Mouse (Mus musculus) forebrain, embryonic 10.5 days (tissue): ENCODE data around the gene Ripply1. TPM values are rescaled to one million over a fixed set of nuclear protein-coding genes. Genes with fewer than 3 reads are reported as not detected.
A peak's percentile ranks its signal among the peaks of the same experiment; 100 is the strongest.

Source experiments
- DNase-seq: peaks from one replicate; pipeline ENCODE4 v3.0.0-alpha.2; 2017; ENCODE audit warnings: low spot score; ENCODE audit errors: extremely low spot score
- H3K27ac ChIP-seq: fragments of 300-500 bp; sonication (generic); 2 replicates; pipeline ENCODE4 v1.5.1; 2016; ENCODE audit warnings: mild to moderate bottlenecking
- H3K27me3 ChIP-seq: fragments of 300-500 bp; sonication (generic); 2 replicates; pipeline ENCODE4 v1.6.1; 2016; ENCODE audit warnings: mild to moderate bottlenecking; ENCODE audit not compliant: poor library complexity, severe bottlenecking
- H3K36me3 ChIP-seq: fragments of 300-500 bp; sonication (generic); replicated peaks from 2 replicates; pipeline ENCODE4 v1.6.1; 2016; ENCODE audit warnings: mild to moderate bottlenecking, moderate library complexity
- H3K4me1 ChIP-seq: fragments of 300-500 bp; sonication (generic); 2 replicates; pipeline ENCODE4 v1.6.1; 2016
- H3K4me3 ChIP-seq: fragments of 300-500 bp; sonication (generic); 2 replicates; pipeline ENCODE4 v1.5.1; 2016; ENCODE audit warnings: mild to moderate bottlenecking, moderate library complexity
- H3K9me3 ChIP-seq: fragments of 300-500 bp; sonication (generic); 2 replicates; pipeline ENCODE4 v1.6.1; 2016; ENCODE audit warnings: mild to moderate bottlenecking, moderate library complexity
- WGBS: fragments of 180-500 bp; shearing (Covaris S2); methylation state at CpG from one replicate; pipeline ENCODE4 v1.1.7; 2016; 5-methylcytosine and 5-hydroxymethylcytosine counted together
- polyA plus RNA-seq: library from polyadenylated mRNA; unstranded; fragments of >200 nt; fragmentation: Nextera tagmentation; extraction: Ambion mirVana; gene quantifications from 2 replicates; pipeline ENCODE4 v1.2.1, GENCODE M21; 2016

Gene Ripply1
- 0.24 TPM in 1 of 2 replicates, not detected in the other for polyA plus RNA-seq

DNA sequence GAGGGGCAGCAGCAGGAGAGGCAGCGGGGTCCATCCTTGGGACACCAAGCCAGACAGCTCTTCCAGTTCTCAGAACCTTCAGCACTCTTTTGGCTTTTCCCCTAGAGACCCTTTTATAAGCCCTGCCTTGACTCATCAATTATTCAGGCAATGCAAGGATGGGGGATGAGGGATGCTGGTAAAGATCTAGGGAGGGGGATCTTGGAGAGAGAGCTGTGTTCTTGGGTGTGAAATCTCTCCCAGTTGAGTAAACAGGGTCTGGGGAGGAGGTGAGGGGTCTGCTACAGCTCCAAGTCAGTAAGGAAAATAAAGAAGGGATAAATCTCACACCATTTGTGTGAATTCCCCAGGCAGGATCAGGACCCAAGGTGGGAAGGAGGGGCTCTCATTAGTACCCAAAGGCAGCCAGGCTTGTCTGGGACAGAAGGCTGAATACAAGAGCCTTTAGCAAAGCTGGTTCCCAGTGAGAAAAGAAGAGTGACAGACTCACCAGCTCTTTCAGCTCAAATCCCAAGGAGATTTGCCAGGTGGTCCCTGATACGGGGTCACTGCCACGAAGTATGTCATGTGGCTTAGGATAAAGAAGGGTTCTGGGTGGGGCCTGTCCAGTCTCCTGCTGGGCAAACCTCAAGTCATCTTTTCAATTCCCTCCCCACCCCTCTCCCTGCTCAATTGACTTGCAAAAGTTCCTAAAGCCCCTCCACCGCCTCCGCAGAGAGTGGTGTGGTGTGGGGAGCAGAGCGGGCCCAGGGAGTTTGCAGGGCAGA lies at the start of gene Ripply1:
Ripply1 (minus strand) TSS at position 76 of the 767 bp plus-strand sequence.
- Histone ChIP-seq H3K27me3 (peaks cover 98% of the 10 kb centered on the region), H3K4me1 (peaks cover 14% of the 10 kb centered on the region), H3K36me3 (no peaks in the 10 kb centered on the region), H3K4me3 (no peak within 1 kb of the TSS), H3K27ac (peak within 1 kb of the TSS; percentile 51; the same call in 1 of the 2 replicates), H3K9me3 (no peaks in the 10 kb centered on the region)
- peak; percentile 14 for DNase-seq
- 27% methylated on average over 6 of the region's 6 CpGs for WGBS

- no peak for DNase-seq
- Histone ChIP-seq H3K4me3 (no peak overlapping the region), H3K27me3 (peaks cover 59% of the 10 kb centered on the region), H3K27ac (no peak overlapping the region), H3K36me3 (0 out of 2 replicates have a peak, but pooled peaks cover 6% of the 10 kb centered on the region), H3K4me1 (no peaks in the 10 kb centered on the region), H3K9me3 (no peaks in the 10 kb centered on the region)
- WGBS: 96% methylated on average over 6 of the region's 6 CpGs
These were observed 46.4 kb upstream of the Ripply1 start for GRCm38 (mm10) chrX:139828363-139829092.

- Histone ChIP-seq H3K4me1 (no peaks in the 10 kb centered on the region), H3K4me3 (no peak overlapping the region), H3K27ac (no peak overlapping the region), H3K27me3 (peaks cover 74% of the 10 kb centered on the region), H3K36me3 (0 out of 2 replicates have a peak, but pooled peaks cover 12% of the 10 kb centered on the region), H3K9me3 (no peaks in the 10 kb centered on the region)
- WGBS: 94% methylated on average over 4 of the region's 4 CpGs
- DNase-seq: no peak
These were observed 44.8 kb upstream of the Ripply1 start for GRCm38 (mm10) chrX:139826926-139827325.

- H3K27ac ChIP-seq: no peak overlapping the region
- no peaks in the 10 kb centered on the region for H3K9me3 ChIP-seq
- 91% methylated on average over 1 of the region's 1 CpGs for WGBS
- no peaks in the 10 kb centered on the region for H3K4me1 ChIP-seq
- no peak for DNase-seq
- 0 out of 2 replicates have a peak, but pooled peaks cover 12% of the 10 kb centered on the region for H3K36me3 ChIP-seq
- H3K27me3 ChIP-seq: peaks cover 81% of the 10 kb centered on the region
- H3K4me3 ChIP-seq: no peak overlapping the region
These were observed 43.2 kb upstream of the Ripply1 start for GRCm38 (mm10) chrX:139825402-139825801.

- H3K27me3 ChIP-seq: peaks cover 95% of the 10 kb centered on the region
These were observed 33.0 kb upstream of the Ripply1 start for GRCm38 (mm10) chrX:139815201-139815600.

GRCm38 (mm10) chrX:139814018-139814635 lies 32.0 kb upstream of the Ripply1 start:
- H3K27ac ChIP-seq: no peak overlapping the region
- WGBS: 89% methylated on average over 8 of the region's 8 CpGs
- no peaks in the 10 kb centered on the region for H3K9me3 ChIP-seq
- no peak for DNase-seq
- H3K36me3 ChIP-seq: no peaks in the 10 kb centered on the region
- H3K4me1 ChIP-seq: no peaks in the 10 kb centered on the region
- peaks cover 96% of the 10 kb centered on the region for H3K27me3 ChIP-seq
- no peak overlapping the region for H3K4me3 ChIP-seq

More at GRCm38 (mm10) chrX:139815201-139815600, 33.0 kb upstream of the Ripply1 start:
- Histone ChIP-seq H3K9me3 (no peaks in the 10 kb centered on the region), H3K4me1 (no peaks in the 10 kb centered on the region), H3K4me3 (no peak overlapping the region), H3K36me3 (no peaks in the 10 kb centered on the region), H3K27ac (no peak overlapping the region)
- 84% methylated on average over 5 of the region's 5 CpGs for WGBS
- DNase-seq: no peak

GRCm38 (mm10) chrX:139813299-139814002 lies 31.3 kb upstream of the Ripply1 start:
- Histone ChIP-seq H3K36me3 (no peaks in the 10 kb centered on the region), H3K27ac (no peak overlapping the region), H3K4me1 (no peaks in the 10 kb centered on the region), H3K9me3 (no peaks in the 10 kb centered on the region), H3K4me3 (no peak overlapping the region), H3K27me3 (peaks cover 96% of the 10 kb centered on the region)
- 81% methylated on average over 9 of the region's 9 CpGs for WGBS
- no peak for DNase-seq

- 68% methylated on average over 3 of the region's 3 CpGs for WGBS
- no peak overlapping the region for H3K27ac ChIP-seq
- no peak for DNase-seq
- peaks cover 99% of the 10 kb centered on the region for H3K27me3 ChIP-seq
- H3K36me3 ChIP-seq: no peaks in the 10 kb centered on the region
- 0 out of 2 replicates have a peak, but pooled peaks cover 3% of the 10 kb centered on the region for H3K4me1 ChIP-seq
- no peaks in the 10 kb centered on the region for H3K9me3 ChIP-seq
- no peak overlapping the region for H3K4me3 ChIP-seq
These were observed 30.6 kb upstream of the Ripply1 start for GRCm38 (mm10) chrX:139812636-139813298.

DNA sequence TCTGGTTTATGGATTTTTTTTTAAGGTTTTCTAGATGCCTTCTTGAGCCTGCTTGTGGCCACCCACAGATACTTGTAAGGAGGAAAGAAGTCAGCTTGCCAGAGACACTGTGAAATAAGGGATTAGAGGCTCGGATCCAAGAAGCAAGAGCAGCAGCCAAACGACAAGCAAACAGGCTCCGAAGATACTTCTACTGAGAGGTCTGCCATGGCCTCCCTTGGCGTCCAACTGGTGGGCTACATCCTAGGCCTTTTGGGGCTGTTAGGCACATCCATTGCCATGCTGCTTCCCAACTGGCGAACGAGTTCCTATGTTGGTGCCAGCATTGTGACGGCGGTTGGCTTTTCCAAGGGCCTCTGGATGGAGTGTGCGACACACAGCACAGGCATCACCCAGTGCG lies 26.3 kb upstream of the Ripply1 start:
- Histone ChIP-seq H3K36me3 (no peaks in the 10 kb centered on the region), H3K27ac (no peak overlapping the region), H3K9me3 (no peaks in the 10 kb centered on the region), H3K4me3 (no peak overlapping the region), H3K27me3 (peaks cover 98% of the 10 kb centered on the region), H3K4me1 (0 out of 2 replicates have a peak, but pooled peaks cover 3% of the 10 kb centered on the region)
- 88% methylated on average over 10 of the region's 10 CpGs for WGBS
- DNase-seq: no peak

GRCm38 (mm10) chrX:139808085-139808484 lies 25.9 kb upstream of the Ripply1 start:
- WGBS: 65% methylated on average over 4 of the region's 4 CpGs
- Histone ChIP-seq H3K27ac (no peak overlapping the region), H3K4me3 (no peak overlapping the region), H3K9me3 (no peaks in the 10 kb centered on the region), H3K27me3 (peaks cover 98% of the 10 kb centered on the region), H3K4me1 (0 out of 2 replicates have a peak, but pooled peaks cover 3% of the 10 kb centered on the region), H3K36me3 (no peaks in the 10 kb centered on the region)
- no peak for DNase-seq

DNA sequence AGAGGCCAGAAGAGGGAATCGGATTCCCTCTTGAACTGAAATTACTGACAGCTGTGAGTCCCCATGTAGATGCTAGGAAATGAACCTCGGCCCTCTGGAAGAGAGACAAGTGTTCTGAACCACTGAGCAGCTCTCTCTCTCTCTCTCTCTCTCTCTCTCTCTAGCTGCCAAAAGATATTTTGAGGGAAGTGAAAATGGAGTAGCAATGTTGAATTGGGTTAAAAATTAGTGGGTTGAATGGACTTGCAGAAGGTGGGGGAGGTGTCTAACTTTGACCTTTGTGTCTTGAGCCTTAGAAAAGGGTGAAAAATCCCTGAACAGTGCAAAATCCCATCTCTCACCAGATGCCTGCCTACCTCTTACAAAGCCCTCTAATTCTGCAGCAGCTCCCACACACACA lies 25.2 kb upstream of the Ripply1 start:
- no peaks in the 10 kb centered on the region for H3K9me3 ChIP-seq
- H3K4me1 ChIP-seq: 0 out of 2 replicates have a peak, but pooled peaks cover 3% of the 10 kb centered on the region
- H3K27ac ChIP-seq: no peak overlapping the region
- no peak for DNase-seq
- H3K4me3 ChIP-seq: no peak overlapping the region
- peaks cover 98% of the 10 kb centered on the region for H3K27me3 ChIP-seq
- 73% methylated on average over 2 of the region's 2 CpGs for WGBS
- H3K36me3 ChIP-seq: no peaks in the 10 kb centered on the region

GRCm38 (mm10) chrX:139805918-139806317 lies 23.8 kb upstream of the Ripply1 start:
- no peak for DNase-seq
- Histone ChIP-seq H3K36me3 (no peaks in the 10 kb centered on the region), H3K4me1 (0 out of 2 replicates have a peak, but pooled peaks cover 3% of the 10 kb centered on the region), H3K27ac (no peak overlapping the region), H3K4me3 (no peak overlapping the region), H3K27me3 (peaks cover 99% of the 10 kb centered on the region), H3K9me3 (no peaks in the 10 kb centered on the region)
- 94% methylated on average over 4 of the region's 4 CpGs for WGBS
